Mouse (Mus musculus) testis, adult 2 months (tissue): ENCODE results near the gene Syce3. TPM values are rescaled to one million over a fixed set of nuclear protein-coding genes. Genes with fewer than 3 reads are reported as not detected.

Experiments
- H3K27ac ChIP-seq: fragments of 200-500 bp; 2 replicates; pipeline ENCODE4 v1.5.1; 2012; ENCODE audit warnings: low read depth, low read length; ENCODE audit not compliant: control insufficient read depth, insufficient read depth
- H3K27me3 ChIP-seq: fragments of 200-500 bp; 2 replicates; pipeline ENCODE4 v1.6.1; 2012; ENCODE audit warnings: mild to moderate bottlenecking, low read length, moderate library complexity; ENCODE audit not compliant: control insufficient read depth, insufficient read depth
- H3K36me3 ChIP-seq: fragments of 200-500 bp; 2 replicates; pipeline ENCODE4 v1.6.1; 2012; ENCODE audit warnings: mild to moderate bottlenecking, low read length; ENCODE audit not compliant: control insufficient read depth, insufficient read depth
- H3K4me1 ChIP-seq: fragments of 200-500 bp; 2 replicates; pipeline ENCODE4 v1.6.1; 2012; ENCODE audit warnings: low read length; ENCODE audit not compliant: control insufficient read depth, insufficient read depth
- H3K4me3 ChIP-seq: fragments of 200-500 bp; 2 replicates; pipeline ENCODE4 v1.5.1; 2012; ENCODE audit warnings: low read depth, mild to moderate bottlenecking, low read length, moderate library complexity, mixed read lengths; ENCODE audit not compliant: control insufficient read depth
- CTCF ChIP-seq: fragments of 200-500 bp; IDR thresholded peaks from 2 replicates; pipeline ENCODE4 v1.5.1; 2012; ENCODE audit warnings: low read depth, mild to moderate bottlenecking, inconsistent platforms, low read length, moderate library complexity; ENCODE audit not compliant: control insufficient read depth, insufficient read depth, insufficient replicate concordance
- POLR2A ChIP-seq: fragments of 200-500 bp; IDR thresholded peaks from 2 replicates; pipeline ENCODE4 v1.6.1; 2012; ENCODE audit warnings: low read depth, mild to moderate bottlenecking, inconsistent platforms, low read length, moderate library complexity; ENCODE audit not compliant: control insufficient read depth
- polyA plus RNA-seq: library from polyadenylated mRNA; depleted of rRNA; stranded (reverse); fragments of >200 nt; gene quantifications from 2 replicates; pipeline ENCODE4 v1.2.3, GENCODE M21; 2012; rRNA removed

Gene Syce3
- 218 and 247 TPM in 2 replicates for polyA plus RNA-seq

DNA sequence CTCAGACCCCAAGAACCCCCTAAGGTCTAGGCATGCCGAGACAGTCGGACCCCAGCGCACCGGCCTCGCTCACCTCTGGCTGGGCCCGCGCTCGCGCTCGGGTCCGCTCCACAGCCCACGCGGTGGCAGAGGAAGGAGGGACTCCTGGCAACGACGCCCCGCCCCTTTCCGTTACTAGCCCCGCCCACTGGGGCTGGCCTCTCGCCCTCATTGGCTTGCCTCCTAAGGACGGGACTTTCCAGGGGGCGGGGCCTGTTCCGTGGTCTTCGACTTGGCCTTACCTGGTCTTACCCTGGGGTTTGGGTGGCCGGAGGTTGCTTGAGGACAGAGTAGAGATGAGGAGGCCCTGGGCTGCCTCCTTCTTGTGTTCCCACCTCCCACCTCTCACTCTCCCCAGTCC, at the start of gene Syce3:
TSS of gene Syce3 (minus strand) at position 386 of the 400 bp plus-strand sequence.
- TF ChIP-seq POLR2A: peak; percentile 78
- TF ChIP-seq CTCF: no peak
- Histone ChIP-seq H3K27me3 (no peaks in the 10 kb centered on the region), H3K4me3 (peak within 1 kb of the TSS; percentile 93), H3K4me1 (peaks cover 8% of the 10 kb centered on the region), H3K27ac (peak within 1 kb of the TSS; percentile 96), H3K36me3 (no peaks in the 10 kb centered on the region)

DNA sequence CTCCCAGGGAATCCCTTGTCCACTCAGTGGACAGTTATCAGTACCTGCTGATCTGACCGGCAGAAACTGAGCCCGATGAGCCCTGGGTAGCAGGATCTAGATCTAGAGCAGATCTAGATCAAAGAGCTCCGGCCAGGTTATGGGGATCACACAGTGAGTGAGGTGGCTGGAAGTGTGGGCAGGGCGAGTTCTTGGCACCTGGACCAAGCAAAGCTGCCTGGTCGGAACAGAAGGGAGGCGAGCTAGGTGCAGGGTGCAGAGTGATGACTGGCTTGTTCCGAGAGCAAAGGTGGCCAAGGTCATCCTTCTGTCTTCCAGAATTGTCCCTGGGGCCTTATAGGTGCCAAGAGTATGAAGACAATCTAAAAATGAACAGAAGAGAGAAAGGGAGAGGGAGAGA, 49.5 kb upstream of the Syce3 start:
- Histone ChIP-seq H3K27me3 (no peaks in the 10 kb centered on the region), H3K36me3 (no peaks in the 10 kb centered on the region; the same call in 1 of the 2 replicates), H3K27ac (no peak overlapping the region), H3K4me1 (peaks cover 7% of the 10 kb centered on the region), H3K4me3 (no peak overlapping the region)
- no peak for TF ChIP-seq POLR2A
- no peak for TF ChIP-seq CTCF

DNA sequence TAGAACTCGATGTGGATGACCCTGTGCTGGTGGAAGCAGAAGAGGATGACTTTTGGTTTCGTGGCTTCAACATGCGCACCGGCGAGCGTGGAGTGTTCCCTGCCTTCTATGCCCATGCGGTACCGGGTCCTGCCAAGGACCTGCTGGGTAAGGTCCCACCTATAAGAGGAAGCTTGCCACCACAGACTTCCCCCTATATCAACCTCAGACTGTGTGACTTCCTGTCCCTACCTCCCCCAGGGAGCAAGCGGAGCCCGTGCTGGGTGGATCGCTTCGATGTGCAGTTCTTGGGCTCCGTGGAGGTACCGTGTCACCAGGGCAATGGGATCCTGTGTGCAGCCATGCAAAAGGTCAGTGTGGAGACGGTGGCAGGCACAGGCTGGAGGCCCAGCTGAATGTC, 48.6 kb upstream of the Syce3 start:
- Histone ChIP-seq H3K27ac (no peak overlapping the region), H3K27me3 (no peaks in the 10 kb centered on the region), H3K36me3 (no peaks in the 10 kb centered on the region; the same call in 1 of the 2 replicates), H3K4me3 (no peak overlapping the region; the same call in 1 of the 2 replicates), H3K4me1 (peaks cover 8% of the 10 kb centered on the region)
- no peak for TF ChIP-seq POLR2A
- TF ChIP-seq CTCF: no peak

DNA sequence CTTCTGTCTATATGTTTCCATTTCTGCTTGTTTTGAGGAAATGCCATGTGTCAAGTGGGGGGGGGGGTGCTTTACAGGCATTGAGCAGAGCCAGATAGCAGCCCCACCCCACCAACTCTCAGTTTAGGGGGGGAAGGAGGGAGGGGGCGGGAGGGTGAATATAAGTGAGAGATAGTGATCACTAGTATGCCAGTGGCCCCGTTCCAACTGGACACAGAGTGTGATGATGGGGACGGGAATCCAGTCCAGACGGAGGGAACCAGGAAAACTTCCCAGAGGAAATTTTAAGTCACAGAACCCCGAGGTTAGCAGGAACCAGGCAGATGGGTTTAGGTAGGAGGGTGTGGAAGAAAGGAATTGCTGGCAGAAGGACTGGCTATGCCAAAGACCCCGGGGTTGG, 45.3 kb upstream of the Syce3 start:
- Histone ChIP-seq H3K36me3 (no peaks in the 10 kb centered on the region; the same call in 1 of the 2 replicates), H3K27me3 (no peaks in the 10 kb centered on the region), H3K4me1 (peaks cover 13% of the 10 kb centered on the region), H3K4me3 (peak overlapping the region; percentile 61; the same call in 1 of the 2 replicates), H3K27ac (no peak overlapping the region)
- no peak for TF ChIP-seq POLR2A
- no peak for TF ChIP-seq CTCF

DNA sequence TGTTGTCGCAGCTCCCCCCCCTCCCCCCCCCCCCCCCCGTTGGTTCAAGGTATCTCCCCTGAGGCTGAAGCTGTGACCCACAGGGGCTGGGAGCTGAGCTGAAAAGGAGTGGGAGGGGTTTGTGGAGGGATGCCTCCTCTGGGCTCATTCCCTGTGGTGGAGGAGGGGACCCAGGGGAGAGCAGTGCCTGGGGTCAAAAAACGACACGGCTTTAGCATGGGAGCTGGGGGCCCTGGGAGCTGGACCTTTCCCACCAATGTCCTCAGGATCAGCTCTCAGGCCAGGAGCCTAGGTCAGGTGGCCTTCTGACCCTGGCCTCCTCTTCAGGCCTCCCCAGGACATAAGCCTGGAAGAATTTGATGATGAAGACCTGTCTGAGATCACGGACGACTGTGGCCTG, 44.6 kb upstream of the Syce3 start:
- H3K27me3 ChIP-seq: no peaks in the 10 kb centered on the region

DNA sequence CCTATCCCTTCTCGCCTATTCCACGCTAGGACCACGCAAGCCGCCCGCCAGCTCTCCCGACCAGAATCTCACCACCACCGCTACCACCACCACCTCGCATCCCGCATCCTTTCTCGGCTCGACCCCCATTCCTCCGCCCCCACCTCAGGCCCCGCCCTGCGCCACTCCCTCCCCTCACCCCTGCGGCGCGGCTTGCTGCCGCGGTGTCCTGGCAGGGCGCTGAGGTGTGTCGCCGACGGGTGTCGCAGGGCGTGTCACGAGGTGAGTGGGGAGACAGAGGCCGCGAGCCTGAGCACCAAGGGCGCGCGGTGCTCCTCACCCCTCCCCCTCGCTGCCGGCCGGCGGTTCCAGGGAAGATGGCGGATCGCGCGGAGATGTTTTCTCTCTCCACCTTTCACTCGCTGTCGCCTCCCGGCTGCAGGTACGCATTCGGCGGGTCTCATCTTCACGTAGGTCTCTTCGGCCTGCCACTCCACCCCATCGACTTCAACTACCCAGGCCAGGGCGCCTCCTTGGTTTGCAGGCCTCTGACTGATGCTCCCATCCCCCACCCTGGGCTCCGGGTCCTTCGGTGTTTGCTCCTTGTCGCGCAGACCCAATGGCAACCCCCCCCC, 43.7 kb upstream of the Syce3 start, which contains the start of gene Mapk8ip2:
TSS of gene Mapk8ip2 (plus strand) at position 49 of the 614 bp plus-strand sequence.
- Histone ChIP-seq H3K4me3 (peak within 1 kb of the TSS; percentile 92), H3K27ac (peak within 1 kb of the TSS; percentile 87), H3K27me3 (no peaks in the 10 kb centered on the region), H3K36me3 (no peaks in the 10 kb centered on the region; the same call in 1 of the 2 replicates), H3K4me1 (peaks cover 13% of the 10 kb centered on the region)
- TF ChIP-seq POLR2A (peak; percentile 51), CTCF (no peak)

More for the DNA sequence above, 44.6 kb upstream of the Syce3 start:
- peak overlapping the region; percentile 61 for H3K4me3 ChIP-seq
- no peak overlapping the region for H3K27ac ChIP-seq
- no peak for TF ChIP-seq POLR2A
- TF ChIP-seq CTCF: no peak
- H3K4me1 ChIP-seq: peaks cover 13% of the 10 kb centered on the region
- H3K36me3 ChIP-seq: no peaks in the 10 kb centered on the region; the same call in 1 of the 2 replicates

DNA sequence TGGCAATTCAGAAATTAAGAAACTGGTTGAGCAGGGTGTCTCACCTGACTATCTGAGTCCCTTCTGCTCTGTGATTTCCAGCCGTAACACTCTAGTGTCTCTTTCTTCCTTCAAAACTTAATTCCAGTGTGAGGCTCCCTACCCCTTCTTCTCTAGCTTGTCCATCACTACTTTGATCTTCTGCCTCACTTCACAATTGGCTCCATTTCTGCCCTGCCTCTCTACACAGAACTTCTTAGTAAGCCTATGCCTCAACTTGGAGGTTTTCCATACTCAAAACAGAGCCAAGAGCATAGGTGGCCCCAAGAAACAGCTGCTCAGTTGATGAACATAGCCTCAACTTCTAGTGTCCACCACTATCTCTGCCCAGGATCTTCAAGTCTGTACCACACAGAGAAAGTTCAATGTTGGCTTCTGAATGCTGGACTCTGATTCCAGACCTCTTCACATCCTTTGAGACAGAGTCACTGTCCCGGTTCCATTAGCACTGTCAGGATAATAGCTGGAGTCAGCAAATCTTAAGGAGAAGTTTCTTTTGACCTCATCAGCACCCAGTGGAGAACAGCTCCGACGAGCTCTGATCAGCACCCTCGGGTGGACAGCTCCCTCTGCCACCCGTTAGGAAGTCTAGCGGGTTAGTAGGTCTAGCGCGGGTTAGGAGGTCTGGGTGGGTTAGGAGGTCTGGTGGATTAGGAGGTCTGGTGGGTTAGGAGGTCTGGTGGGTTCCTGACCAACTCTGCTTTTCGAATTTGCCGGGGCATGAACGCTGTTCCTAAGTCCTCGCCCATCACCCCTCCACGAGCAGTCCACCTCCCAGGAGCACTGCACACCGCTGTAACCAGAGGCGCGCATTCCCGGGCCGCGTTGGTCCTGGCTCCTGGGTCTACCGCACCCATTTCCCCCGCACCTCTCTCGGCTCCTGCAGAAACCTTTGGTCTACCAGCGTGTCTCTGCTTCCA, 42.9 kb upstream of the Syce3 start:
- TF ChIP-seq CTCF (no peak), POLR2A (no peak)
- H3K4me3 ChIP-seq: peak overlapping the region; percentile 92
- H3K27me3 ChIP-seq: no peaks in the 10 kb centered on the region
- no peaks in the 10 kb centered on the region; the same call in 1 of the 2 replicates for H3K36me3 ChIP-seq
- H3K4me1 ChIP-seq: peaks cover 13% of the 10 kb centered on the region
- no peak overlapping the region for H3K27ac ChIP-seq
